Mouse (Mus musculus) heart, embryonic 12.5 days (tissue): ENCODE measurements around the gene Cryga. TPM values are rescaled to one million over a fixed set of nuclear protein-coding genes. Genes with fewer than 3 reads are reported as not detected.

Source experiments
- polyA plus RNA-seq: library from polyadenylated mRNA; unstranded; fragments of >200 nt; fragmentation: Nextera tagmentation; extraction: Ambion mirVana; gene quantifications from 2 replicates; pipeline ENCODE4 v1.2.1, GENCODE M21; 2016

The Cryga gene
- polyA plus RNA-seq, 1 experiment from 2014 or later = not detected

Other genes starting within 250 kb of the Cryga start
- gene Plekhm3, start 146.5 kb downstream of the Cryga start, polyA plus RNA-seq = 7.1 and 10.5 TPM in 2 replicates
- 0.78 and 0.99 TPM in 2 replicates for gene Akr1cl, start 70.6 kb downstream of the Cryga start, polyA plus RNA-seq
- not detected in 2 replicates for gene Cryge, start 52.2 kb downstream of the Cryga start, polyA plus RNA-seq
- gene Crygd, start 39.9 kb downstream of the Cryga start, polyA plus RNA-seq = not detected in 2 replicates
- not detected in 2 replicates for gene Crygc, start 29.7 kb downstream of the Cryga start, polyA plus RNA-seq
- 0.58 and 1.1 TPM in 2 replicates for gene Crygb, start 21.1 kb downstream of the Cryga start, polyA plus RNA-seq
- not detected in 2 replicates for gene Gm28845, start 16.2 kb upstream of the Cryga start, polyA plus RNA-seq
- gene D630023F18Rik, start 19.8 kb upstream of the Cryga start, polyA plus RNA-seq = 0.08 TPM in 1 of 2 replicates, not detected in the other
- gene Idh1, start 83.1 kb upstream of the Cryga start, polyA plus RNA-seq = 66.1 and 68.8 TPM in 2 replicates
- gene Pikfyve, start 83.3 kb upstream of the Cryga start, polyA plus RNA-seq = 9.5 and 11.1 TPM in 2 replicates
- gene Pth2r, start 178.7 kb upstream of the Cryga start, polyA plus RNA-seq = not detected in 2 replicates